Mouse (Mus musculus): Measurements from ENCODE around the gene Zfyve28.
A peak's percentile ranks its signal among the peaks of the same experiment; 100 is the strongest.

The Zfyve28 gene

DNA sequence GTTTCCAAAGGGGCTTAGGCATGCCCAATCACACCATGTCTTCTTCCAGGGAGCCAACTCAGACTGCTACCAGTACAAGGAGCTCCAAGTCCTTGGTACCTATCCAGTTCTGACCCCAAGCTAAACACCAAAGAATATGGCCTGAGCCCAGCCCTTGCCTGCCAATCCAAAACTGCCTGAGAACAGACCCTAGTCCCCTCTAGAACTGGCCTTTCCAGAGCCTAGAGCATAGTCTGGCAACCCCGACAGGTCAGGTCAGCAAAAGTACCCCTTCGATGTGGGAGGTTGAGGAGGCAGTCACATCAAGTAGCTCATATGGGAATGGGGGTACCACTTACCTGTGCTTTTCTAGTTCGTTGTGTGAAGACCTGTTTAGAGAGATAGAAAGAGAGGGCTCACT lies 104.3 kb downstream of the Zfyve28 start:
- DNase-seq (ENCODE audit: low read depth in 1 of 2, low spot score in 2 of 2) = no peak

DNA sequence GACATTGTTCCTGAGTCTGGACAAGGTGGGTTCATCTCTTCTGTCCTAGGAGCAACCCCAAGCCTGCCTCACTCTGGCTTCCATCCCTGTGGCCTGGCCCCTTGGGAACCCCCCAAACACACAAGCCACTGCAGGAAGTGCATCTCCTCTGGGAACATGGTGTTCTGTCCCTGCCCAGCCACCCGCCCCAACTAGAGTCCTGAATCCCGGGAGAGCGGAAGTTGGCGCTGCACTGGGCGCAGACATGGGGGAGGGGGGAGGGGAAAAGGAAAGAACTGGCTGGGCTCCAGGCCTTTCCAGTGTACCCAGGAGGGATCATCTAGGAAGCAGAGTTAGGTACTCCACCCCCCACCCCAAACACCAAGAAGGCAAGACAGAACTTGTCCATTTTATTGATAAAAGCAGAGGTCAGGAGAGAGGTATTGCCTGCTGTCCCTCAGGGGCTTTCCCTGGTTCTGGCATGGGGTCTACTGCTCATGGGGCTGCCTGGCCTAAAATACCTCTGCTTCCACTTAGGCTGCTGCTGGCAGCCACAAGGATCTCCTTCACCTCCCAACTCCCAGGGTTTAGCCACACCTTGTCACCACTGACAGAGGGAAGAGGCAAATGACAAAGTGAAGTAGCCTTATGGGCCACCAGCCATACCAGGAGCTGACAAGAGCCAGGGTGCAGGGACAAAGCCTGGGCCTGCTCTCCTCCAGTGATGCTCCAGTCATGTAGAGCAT lies 104.9 kb downstream of the Zfyve28 start:
- DNase-seq (ENCODE audit: low read depth in 1 of 2, low spot score in 2 of 2) = no peak

DNA sequence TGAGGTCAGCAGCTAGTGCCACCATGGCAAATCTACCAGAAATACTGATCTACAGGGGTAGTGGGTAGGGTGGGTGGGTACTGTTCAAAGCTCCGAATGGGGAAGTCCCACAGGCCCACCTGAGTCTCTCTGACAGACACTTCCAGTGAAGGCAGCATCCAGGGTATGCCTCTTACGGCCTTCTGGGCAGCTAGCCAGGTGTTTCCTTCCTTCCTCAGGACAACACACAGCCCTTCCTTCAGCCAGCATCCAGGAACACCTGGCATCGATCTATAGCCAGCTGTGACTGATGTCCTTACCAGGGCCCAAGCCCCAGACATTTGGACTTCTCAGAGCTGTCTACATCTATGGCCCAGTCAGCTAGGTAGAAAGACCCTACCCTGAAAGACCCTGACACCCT lies 105.8 kb downstream of the Zfyve28 start:
- DNase-seq (ENCODE audit: low read depth in 1 of 2, low spot score in 2 of 2) = no peak

DNA sequence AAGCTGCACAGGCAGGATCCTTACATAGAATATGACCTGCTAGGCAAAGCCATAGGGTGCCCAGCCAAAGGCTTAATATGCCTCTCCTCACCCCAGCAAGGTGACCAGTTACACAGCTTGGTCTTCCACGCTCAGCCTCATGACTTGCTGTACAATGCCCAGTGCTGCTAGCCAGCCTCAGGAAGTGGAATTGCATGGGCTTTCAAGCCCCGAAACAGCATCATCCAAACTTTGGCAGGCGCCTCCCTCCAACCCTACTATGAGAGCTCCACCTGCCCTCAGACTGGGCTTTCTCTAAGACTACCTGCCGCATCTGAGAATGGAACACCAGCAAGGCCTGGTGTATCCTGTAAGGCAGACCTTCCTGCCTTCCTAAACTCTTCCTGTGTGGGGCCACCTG lies 110.4 kb downstream of the Zfyve28 start:
- DNase-seq (ENCODE audit: low read depth in 1 of 2, low spot score in 2 of 2) = no peak

DNA sequence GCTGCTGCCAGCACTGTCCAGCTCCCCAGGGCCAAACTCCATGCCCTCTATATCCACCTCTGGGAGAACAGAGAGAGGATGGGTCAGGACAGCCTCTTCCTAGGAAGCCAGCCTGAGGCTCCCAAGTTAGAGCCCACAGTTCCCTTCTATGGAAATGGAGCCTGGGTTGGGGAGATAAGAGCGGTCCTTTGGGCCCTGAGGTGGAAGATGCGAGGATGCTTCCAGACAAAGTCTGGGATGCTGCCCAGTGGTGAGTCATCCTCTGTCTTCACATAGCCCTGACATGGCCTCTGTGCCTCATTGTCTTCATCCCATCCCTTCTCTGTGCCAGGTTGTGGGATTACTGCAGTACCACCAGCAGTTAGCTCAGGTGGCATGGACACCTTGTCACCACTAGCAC lies 111.2 kb downstream of the Zfyve28 start:
- DNase-seq (ENCODE audit: low read depth in 1 of 2, low spot score in 2 of 2) = no peak

DNA sequence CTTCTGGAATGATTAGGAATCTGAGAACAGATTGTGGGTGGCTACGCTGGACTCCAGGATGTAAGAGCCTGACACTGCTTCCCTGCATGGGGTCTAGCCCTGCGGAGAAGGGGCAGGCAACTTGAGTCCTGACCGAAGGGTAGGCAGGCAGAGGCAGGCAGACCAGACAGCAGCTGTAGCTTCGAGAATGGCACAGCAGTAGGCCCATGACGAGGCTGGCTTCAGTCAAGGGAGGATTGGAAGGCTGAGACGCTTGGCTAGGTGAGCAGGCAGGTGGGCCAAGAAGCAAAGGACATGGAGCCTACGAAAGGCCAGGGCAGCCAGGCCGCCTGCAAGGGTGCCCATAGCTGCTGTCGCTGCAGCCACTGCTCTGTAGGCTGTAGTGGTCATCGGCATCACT lies 111.6 kb downstream of the Zfyve28 start:
- no peak for DNase-seq (ENCODE audit: low read depth in 1 of 2, low spot score in 2 of 2)

DNA sequence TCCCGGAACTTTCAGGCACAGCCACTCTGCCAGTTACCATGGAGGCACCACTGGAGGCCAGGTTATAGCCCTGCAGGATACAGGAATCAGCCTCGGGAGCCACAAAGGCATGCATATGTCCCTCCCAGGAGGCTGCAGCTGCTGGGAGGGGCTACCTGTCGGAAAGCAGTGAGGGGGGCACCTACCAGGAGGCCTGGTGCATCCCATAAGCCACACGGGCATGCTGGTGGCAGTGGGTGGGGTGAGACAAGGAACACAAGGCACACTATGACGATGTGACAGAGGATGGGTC lies 112.9 kb downstream of the Zfyve28 start:
- DNase-seq (ENCODE audit: low read depth in 1 of 2, low spot score in 2 of 2) = no peak

DNA sequence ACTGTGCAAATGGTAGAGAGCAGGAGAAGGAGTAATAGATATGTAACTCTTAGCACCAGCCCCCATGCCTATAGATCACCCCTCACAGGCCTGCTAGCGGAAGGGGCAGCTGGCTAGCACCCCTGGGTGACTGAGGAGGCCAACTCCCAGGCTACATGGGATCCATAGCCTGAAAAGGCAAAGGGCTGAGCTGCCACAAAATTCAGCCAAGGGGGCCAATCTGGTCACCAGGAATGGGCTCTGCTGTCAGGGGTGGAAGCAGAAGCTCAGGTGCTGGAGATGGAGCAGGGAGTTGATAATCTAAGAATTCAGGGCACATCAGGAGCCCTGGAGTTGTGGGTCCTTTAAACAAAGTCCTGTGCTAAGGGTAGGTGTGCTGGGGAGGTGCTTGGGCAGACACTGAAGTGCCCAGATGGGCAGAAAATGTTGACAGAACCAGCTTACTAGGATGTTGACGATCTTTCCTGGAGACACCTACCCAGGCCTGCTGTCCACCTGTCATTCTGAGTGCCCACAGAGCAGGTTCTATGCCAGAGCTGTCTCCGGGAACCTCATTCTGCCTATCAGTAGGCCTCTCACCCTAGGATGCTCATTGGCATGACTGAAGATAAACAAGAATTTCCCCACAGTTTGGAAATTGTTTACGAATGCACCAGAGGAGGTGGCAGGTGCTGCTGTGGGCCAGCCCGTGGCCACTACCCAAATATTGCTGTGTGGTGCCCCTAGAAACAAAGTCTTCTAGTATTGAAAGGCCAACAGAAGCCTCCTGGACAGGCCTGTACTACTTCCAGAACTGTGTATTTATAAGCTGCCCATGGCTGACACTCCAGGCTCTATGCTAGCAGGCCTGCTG lies 113.5 kb downstream of the Zfyve28 start:
- no peak for DNase-seq (ENCODE audit: low read depth in 1 of 2, low spot score in 2 of 2)

DNA sequence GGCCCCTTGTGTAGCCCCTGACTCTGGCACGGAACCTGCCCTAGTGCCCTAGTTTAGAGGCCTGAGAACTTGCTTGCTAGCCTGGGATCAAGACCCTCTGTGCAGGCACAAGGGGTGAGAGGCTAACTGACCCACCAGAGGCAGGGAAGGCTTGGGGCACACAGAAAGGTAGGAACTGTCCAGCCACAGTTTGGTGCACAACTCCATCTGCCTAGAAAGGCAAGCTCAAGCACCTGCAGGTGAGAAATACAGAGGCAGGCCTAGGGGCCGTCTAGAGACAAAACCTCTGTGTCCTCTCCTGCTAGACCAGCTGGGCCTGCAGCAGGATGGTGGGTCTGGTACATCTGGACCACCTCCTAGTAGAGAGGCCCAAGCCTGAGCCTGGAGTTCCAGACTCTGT lies 114.2 kb downstream of the Zfyve28 start:
- DNase-seq (ENCODE audit: low read depth in 1 of 2, low spot score in 2 of 2) = no peak

DNA sequence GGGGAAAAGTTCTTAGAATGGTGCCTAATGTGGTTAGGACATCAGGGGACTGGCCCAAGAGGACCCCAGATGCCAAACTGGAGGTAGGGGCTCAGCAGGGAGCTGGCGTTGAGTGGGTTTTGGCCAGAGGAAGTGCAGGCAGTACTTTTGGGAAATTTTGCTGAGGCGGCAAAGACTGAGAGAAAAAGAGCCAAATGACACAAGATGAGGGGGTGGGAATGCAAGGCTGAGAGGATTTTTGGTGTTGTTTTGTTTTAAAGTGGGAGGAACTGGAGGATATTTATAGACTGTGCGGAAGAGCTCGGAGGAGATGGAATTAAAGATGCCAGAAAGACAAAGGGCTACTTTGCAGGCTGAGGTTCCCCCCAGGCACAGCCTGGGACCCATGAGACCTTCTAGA lies 117.5 kb downstream of the Zfyve28 start:
- DNase-seq (ENCODE audit: low read depth in 1 of 2, low spot score in 2 of 2) = no peak

DNA sequence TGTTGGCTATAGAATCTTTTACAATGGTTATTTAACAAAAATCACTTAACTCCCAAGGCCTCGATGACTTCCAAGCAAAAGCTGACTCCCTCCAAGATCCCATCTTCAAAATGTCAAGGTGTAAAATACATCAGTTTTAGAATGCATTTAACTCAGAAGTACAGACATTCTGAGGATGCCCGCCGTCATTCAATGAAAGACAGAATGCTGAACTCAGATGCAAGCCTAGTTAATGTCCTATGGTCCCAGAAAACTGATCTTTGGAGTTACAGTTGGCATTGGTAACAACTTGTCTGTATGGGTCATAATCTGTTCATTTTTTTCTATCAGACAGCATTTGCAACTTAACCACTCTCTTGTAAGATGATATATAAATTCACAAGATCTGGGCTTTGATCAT lies 118.3 kb downstream of the Zfyve28 start:
- DNase-seq (ENCODE audit: low read depth in 1 of 2, low spot score in 2 of 2) = no peak

DNA sequence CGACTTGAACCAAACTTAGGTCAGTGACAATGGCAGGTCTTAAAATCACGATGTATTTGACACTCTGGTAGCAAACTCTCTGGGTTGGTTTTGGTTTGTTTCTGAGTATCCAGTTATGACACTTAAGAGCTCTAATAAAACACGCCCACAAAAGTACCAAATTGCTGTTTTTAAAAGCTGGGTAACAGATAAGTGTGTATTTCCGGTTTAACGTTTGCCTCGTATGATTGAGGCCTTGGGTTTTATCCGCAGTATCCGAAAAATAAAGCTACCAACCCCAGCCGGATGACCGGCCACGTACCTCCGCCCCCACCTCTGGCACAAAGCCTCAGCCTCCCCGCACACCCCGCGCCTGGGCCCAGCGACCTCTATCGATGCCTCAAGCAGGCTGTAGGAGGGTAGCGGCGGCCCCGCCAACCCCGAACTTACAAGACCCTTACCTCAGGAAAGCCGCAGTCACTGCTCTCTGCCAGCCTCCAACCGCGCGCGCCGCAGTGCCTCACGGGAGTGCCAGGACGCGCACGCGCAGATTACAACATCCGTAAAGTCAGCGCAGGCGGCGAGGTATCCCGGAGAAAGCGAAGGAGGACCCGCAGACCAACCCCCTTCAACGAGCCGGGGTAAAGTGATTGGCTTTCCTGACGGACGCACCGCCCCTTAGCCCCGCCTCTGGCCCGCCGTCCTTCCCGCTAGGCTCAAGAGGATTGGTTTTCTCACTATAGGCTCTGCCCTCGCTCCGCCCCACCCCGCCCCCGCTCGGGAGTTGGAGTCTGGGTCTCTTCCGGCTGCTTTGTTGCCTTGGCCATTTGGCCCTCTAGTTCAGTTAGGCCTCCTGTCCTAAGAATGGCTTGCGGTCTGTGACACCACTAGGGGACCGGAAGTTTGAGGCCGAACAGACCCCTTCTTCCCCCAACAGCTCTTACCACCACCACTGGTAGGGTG lies 119.0 kb downstream of the Zfyve28 start, which contains the start of the genes Poln and Haus3:
Gene Poln, minus strand, starts transcription at position 499 of the 942 bp plus-strand sequence.
Gene Haus3, minus strand, starts transcription at position 578 of the 942 bp plus-strand sequence.
- DNase-seq (ENCODE audit: low read depth in 1 of 2, low spot score in 2 of 2) = peak; percentile 92 to 93

DNA sequence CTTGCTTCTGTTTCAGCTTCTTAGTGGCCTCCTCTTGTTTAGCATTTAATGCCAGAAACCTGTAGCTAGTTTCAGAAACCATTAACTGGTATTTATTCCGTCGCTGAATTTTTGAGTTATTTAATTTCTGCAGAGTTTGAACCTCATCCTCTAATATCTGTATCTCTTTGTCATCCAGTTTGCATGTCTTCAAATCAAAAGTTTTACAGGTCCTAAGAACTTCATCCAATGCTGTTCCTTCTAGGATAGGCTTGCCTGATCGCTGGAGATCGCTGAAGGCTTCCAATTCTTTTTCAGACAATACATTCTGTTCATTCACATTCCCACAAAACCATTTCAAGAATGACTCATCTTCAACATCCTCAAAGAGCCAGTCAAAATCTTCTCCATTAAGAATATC lies 120.4 kb downstream of the Zfyve28 start:
- DNase-seq (ENCODE audit: low read depth in 1 of 2, low spot score in 2 of 2) = no peak

DNA sequence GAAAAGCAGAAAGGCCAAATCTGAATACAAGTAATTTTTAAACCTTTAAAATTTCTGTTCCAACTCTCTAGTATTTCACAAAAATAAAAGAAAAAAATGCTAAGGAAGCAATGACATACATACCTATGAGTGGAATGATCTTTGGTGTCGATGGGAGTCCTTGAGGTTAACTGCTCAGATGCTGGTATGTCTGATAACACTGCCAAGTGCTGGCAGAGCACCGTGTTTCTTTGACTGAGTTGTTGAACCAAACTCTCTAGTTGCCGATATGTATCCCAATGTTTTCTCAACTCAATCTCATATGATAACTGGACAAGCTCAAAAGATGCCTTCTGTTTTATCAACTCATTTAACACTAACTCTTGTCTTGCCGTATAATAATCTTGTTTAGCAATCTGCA lies 122.5 kb downstream of the Zfyve28 start:
- no peak for DNase-seq (ENCODE audit: low read depth in 1 of 2, low spot score in 2 of 2)

DNA sequence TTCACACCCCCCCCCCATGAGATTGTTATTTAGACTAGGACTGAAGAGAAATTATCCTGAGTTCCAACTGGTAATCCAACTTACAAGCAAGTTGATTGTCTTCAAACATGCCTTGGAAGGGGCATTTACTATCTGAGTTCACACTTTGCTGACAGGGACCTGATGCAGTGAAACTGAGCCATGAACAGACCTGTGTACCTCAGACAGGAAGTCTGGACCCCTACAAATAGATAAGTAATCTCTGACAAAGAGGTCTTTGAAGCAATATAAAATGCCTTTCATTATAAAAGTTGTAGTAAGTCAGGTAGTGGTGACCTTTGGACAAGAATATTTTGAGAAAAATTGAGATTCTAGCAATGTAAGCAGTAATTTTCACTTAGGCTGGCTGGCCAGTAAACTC lies 139.8 kb downstream of the Zfyve28 start:
- no peak for DNase-seq (ENCODE audit: low read depth in 1 of 2, low spot score in 2 of 2)

DNA sequence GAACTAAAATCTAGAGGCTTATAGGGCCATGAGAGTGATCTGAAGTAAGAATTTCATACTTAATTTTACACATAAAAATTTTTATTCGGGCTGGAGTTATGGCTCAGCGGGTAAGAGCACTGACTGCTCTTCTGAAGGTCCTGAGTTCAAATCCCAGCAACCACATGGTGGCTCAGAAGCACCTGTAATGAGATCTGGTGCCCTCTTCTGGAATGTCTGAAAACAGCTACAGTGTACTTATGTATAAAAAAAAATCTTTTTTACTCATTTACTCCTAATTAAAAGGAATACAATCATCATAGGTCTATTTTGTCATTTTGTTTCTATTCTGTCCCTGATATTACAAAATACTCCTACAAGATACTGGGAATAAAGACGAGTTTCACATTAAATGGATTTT lies 140.7 kb downstream of the Zfyve28 start:
- DNase-seq (ENCODE audit: low read depth in 1 of 2, low spot score in 2 of 2) = no peak
